Mouse (Mus musculus) granulocyte monocyte progenitor cell, adult 5-6 weeks (primary cell): ENCODE results near the gene Clasp1. TPM values are rescaled to one million over a fixed set of nuclear protein-coding genes. Genes with fewer than 3 reads are reported as not detected.

ENCODE experiments used
- ATAC-seq: replicated peaks from 2 replicates; pipeline ENCODE4 v1.8.0; 2016; ENCODE audit warnings: mild to moderate bottlenecking, moderate TSS enrichment, inconsistent platforms; ENCODE audit not compliant: poor library complexity, severe bottlenecking
- total RNA-seq, 2 experiments: library from RNA; stranded (forward) in 1 of 2; stranded (reverse) in 1 of 2; fragments of 200-712, 200-1000 nt in 1 of 2; fragments of >200 nt in 1 of 2; fragmentation: Nextera tagmentation in 1 of 2; gene quantifications; 2 replicates each; pipeline ENCODE4 v1.2.3; 2014 to 2017

The Clasp1 gene
- total RNA-seq, 2 experiments from 2014 or later = 51.1 TPM

DNA sequence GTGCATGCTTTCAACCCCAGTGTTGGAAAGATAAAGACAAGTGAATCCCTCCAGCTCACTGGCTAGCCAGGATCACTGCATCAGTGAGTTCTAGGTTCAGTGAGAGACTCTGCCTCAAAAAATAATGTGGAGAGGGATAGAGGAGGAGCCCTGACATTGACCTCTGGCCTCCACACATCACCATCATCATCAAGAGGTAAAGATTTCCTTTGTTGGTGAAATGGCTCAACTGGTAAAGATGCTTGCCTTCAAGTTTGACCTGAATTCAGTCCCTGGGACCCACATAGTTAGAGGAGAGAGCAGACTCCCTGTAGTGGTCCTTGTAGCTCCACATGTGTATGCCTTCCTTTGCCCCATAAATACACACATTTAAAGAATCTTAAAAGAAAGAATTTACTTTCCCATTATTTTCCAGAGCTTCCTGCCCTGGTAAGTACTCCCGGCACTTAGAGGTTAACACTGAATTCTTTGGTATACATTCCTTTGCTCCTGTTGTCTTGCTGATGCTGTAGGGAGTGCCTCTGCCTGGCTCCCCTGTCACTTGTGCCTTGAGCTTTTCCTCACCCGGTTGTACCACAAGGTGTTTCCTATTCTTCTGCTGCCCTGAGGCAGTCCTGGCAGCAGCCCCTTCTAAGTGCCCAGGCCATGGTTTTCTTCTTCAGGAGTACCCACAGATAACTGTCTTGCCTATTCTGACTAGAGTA is 253.6 kb downstream of the Clasp1 start:
- ATAC-seq = no peak

DNA sequence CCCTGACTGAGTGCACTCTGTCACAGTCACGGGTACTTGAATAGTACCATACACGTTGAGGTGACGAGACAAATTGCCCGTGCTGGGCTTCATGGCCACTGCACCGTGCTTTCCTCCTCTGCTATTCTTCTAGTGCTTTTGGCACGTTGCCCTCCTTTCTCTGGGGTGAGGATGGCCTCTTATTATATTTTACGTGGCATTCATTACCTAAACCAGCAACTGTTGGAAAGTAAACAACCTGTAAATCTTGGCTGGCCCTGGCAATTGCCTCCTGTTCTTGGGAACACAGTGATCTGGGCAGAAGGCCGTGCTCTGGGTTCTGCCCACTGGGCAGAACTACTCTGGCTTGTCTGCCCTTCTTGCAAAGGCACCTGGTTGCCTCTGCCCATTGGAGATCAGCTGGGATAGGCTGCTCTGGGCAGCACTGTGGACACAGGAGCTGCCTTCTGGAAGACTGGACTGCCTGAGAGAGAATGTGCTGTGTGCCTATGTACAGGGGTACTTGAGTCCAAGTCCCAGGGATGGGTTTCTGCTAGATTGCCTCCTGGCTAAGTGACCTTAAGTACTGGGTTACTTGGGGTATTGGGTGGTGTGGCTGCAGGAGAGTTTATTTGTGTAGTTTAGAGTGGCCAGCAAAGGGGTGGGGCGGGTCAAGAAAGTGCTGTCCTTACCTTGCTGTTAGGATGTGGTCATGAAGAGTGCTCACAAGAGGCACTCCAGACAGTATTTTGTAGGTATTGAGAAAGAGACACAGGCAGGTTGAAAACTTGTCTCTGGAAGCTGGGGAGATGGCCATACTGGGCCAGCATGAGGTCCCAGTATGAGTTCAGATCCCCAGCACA is 254.5 kb downstream of the Clasp1 start:
- no peak for ATAC-seq

DNA sequence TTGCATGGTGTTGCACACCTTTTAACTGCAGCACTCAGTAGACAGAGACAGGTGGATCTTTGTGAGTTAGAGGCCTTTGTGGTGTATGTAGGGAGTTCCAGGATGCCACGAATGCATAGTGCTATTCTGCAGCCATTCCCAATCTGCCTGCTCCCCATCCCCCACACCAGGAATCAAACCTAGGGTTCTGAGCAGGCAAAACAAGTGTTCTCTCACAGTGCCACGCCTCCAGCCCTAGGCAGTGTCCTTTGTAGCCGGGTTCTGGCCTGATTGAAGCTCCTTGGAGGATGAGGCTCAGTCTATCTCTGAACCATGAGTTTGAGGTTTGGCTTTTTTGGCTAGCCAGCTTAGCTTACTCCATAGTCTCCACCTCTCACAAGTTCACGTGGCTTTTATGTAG is 256.8 kb downstream of the Clasp1 start:
- no peak for ATAC-seq

DNA sequence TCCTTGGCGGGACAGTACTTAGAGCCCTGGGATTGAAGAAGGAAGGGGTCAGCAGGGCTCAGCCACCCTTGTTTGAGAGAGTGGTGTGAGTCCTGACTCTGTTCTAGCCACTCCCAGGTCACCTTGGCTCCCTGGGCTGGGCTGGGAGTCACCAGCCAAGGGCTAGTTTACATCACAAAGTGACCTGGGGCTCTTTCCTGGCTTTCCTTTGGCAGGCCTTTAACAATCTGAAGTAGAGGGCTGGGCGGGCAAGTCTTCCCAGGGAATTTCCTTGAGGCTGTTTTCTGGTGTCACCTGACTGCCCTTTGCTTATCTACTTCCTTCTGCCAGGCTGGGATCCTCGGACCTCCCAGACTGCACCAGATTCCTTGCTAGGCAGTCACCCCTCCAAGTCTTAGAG is 259.2 kb downstream of the Clasp1 start:
- no peak for ATAC-seq

DNA sequence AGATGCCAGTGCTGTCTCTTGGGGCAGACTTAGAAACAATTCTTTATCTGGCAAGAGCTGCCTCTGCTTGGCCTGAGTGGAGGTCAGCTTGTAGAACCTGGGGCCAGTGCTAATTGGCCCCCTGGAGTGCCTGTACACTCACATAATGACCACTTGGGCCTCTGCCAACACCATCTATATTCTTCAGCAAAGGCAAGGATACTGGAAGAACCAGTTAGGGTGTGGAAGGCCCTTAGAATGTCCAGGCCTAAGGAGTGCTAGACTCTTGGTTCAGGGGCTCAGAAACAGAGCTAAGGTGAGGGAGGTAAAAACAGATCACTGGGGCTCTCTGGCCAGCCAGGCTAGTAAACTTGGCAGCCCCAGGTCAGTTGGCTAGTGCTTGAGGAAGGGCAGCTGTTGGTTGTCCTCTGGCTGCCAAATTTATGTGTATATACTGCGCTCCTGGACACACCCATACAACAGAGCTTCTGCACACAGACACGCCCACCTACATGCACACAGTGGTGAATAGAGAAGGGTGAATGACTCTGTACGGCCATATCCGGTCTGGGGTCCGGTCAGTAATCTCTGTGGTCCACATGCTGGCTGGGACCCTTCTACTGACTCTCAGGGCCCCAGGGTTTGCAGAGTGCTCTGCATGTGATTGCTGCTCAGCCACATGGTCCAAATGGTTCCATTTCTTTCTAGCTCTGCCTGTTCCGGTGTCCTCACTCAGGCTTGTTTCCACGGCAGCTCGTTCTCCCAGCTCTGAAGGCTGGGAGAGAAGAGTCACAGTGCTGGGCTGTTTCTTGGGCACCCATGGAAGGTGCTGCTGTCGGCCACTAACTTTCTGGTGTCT is 261.3 kb downstream of the Clasp1 start:
- ATAC-seq = no peak

DNA sequence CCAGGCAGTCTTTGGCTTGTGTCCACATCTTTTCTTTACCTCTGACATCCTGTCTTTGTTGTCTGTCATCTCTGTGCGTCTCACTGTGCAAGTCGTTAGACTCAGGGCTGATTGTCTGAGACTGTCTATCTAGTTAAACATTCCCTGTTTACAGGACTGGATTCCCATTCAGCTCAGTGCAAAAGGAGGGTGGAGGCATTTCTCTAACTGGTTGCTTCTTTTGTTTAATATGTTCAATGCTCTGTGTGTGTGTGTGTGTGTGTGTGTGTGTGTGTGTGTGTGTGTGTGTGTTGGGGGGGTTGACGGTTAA is 261.9 kb downstream of the Clasp1 start:
- ATAC-seq = no peak

DNA sequence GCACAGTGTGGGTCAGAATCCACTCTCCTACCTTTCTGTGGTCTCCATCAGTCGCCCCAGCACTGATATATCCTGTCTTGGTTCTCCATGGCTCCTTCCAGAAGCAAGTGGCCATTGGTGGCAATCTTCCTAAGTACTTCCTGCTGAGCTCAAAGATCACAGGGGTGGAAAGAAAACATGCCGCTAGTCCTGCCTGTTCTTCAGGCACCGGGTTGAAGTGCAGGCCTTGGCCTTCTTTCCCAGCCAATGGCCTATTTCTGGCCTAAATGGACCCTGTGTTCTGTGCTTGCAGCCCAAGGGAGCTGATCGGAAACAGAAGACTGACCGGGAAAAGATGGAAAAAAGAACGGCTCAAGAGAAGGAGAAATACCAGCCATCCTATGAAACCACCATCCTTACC is 269.9 kb downstream of the Clasp1 start:
- ATAC-seq = no peak

DNA sequence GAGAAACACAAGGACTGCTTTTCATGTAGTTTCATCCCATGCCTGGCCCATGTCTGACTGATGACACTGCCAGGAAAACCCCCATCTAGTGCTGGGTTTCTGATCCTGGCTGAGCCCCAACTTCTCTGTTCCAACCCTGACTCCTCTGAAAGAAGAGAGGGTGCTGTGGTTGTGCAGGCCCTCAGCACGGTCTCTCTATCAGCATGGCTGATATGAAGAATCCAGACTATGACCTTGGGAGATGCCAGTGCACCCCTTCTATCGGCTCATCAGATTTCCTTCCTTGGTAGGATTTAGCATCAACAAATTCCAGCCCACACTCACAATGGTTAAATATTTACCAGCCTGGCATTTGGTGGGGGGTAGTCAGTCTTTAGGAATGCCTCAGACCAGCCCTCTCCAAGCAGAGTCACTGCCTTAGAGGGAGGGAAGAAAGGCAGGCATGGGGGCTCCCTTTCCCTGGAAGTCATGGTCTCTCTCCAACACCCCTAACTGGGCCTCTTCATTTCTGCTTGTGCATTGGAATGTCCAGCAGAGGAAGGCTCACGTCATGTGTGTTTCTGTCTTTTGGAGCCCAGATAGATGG is 272.1 kb downstream of the Clasp1 start:
- no peak for ATAC-seq

Other genes with a start within 250 kb of the Clasp1 start
- gene Gm29106, start 212.5 kb upstream of the Clasp1 start, total RNA-seq (2014; fragmentation: Nextera tagmentation) = not detected in 2 replicates
- not detected in 2 replicates for gene Gm29106, start 212.5 kb upstream of the Clasp1 start, total RNA-seq (2017)
- gene Tsn, start 77.3 kb upstream of the Clasp1 start, total RNA-seq (2014; fragmentation: Nextera tagmentation) = 64.3 and 66.2 TPM in 2 replicates
- 56.5 and 76.9 TPM in 2 replicates for gene Tsn, start 77.3 kb upstream of the Clasp1 start, total RNA-seq (2017)
- 109 and 114 TPM in 2 replicates for gene Nifk, start 67.2 kb upstream of the Clasp1 start, total RNA-seq (2014; fragmentation: Nextera tagmentation)
- gene Nifk, start 67.2 kb upstream of the Clasp1 start, total RNA-seq (2017) = 154 and 167 TPM in 2 replicates
- not detected in 2 replicates for gene Tfcp2l1, start 238.9 kb downstream of the Clasp1 start, total RNA-seq (2014; fragmentation: Nextera tagmentation)
- gene Tfcp2l1, start 238.9 kb downstream of the Clasp1 start, total RNA-seq (2017) = 0.15 and 1.7 TPM in 2 replicates